Mouse (Mus musculus) spleen, postnatal 36 days (tissue): ENCODE data around the gene Ranbp9.

Experiments
- DNase-seq, 2 experiments: peaks; one replicate each; pipeline ENCODE4 v3.0.0; 2022; ENCODE audit warnings: low spot score in 2 of 2, mixed read lengths in 1 of 2

The Ranbp9 gene

DNA sequence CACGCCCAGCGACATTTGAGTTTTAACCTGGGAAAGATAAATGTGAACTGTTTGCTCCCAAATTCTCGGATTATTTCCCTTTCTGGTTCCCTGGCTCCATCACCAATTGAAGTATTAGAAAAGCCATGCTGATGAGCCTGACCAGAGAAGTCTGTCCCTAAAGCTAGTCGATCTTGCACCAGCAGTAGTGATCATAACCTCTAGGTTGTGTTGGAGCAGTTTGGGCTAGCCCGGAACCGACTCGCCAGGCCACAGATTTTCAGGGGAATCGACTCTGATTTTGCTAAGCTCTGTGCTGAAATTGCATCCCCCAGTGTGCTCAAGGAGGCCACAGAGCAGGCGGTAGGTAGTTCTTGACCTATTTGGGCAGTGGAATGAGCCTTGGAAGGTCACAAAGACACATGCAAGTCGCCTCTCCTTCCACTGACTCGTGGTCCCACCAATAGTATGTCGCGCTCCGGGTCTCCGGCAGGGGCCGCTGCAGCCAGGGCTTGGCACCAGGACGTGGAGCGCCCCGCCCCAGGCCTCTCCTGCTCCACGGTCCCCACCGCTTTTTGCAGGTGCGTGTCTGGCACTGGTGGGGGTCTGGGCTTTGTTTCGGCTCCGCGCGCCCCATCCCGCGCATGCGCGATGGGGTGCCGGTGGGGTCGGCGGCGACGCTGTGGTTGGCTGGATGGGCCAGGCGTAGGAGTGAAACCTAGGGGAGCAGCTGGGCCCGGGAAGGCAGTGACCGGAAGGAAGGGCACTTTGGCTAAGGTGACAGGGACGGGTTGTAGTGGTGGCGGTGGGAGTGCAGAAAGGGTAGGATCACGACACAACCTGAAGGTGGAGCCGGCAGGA lies 115.9 kb downstream of the Ranbp9 start, which contains the start of gene Sirt5:
Gene Sirt5, plus strand, starts transcription at position 512 of the 840 bp plus-strand sequence.
- DNase-seq, result peak; percentile 84 to 86

DNA sequence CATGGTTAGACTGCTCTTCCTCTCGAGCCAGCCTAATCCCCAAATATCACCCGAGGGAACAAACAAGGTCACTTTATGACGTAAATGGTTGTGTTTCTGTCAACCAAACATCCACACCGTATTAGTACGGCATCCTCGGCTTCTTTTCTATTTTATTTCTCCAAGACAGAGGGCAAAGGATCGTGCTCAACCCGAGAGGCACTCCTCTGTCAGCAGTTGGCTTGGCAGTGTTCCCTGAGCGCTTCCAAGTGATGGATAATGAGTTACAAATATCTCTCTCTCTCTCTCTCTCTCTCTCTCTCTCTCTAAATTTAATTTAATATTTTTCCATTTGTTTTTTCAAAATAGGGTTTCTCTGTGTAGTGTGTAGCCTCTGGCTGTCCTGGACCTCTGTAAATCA lies 118.7 kb downstream of the Ranbp9 start:
- DNase-seq, result no peak

DNA sequence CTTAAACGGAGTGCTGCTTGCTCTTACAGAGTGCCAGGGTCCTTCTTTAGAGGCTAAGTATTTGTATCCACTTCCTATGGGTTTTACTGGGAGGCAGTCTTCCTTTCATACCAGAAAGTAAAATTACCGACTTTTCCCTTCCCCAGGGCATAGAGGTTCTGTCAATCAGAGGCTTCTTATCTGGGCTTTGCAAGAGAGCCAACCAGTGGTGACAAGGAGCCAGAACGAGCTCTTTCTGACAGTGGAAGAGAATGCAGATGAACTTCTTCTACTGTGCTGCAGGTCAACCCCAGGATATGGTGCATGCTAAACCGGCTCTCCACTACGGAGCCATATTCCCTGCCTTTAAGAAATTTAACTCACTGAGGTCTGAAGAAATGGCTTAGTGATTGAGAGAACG lies 120.5 kb downstream of the Ranbp9 start:
- no peak for DNase-seq

DNA sequence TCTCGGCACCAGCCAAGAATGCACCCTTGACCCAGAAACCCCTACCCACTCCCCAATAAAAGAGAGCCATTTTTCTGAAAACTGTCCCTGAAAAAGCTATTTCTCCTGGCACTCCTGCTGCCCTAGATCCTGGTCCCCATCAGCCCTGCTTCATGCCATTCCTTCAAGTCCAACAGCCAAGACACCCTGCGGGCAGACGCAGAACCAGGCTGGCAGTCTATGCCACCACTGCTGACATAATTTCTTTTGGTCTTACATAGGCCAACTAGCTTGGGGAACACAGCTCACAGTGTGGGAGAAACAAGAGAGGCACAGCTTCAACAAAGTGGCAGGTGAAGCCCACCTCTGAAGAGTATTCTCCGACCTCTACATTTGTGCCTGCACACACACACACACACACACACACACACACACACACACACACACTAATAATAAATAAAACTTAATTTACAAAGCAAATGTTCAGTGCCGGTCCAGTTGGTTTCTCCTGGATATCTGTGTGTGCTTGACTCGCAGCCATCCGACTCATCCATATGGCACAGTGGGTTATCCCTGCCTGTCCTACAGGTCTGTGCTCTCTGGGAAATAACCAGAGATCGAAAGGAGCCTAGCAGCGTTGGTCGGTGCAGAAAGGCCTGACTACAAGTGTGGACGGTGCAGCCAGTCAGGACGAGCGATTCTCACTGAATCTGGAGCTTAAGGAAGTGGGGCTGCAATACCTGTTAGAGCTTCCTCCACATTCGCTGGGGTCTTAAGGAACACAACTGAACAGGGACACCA lies 124.5 kb downstream of the Ranbp9 start:
- no peak for DNase-seq

DNA sequence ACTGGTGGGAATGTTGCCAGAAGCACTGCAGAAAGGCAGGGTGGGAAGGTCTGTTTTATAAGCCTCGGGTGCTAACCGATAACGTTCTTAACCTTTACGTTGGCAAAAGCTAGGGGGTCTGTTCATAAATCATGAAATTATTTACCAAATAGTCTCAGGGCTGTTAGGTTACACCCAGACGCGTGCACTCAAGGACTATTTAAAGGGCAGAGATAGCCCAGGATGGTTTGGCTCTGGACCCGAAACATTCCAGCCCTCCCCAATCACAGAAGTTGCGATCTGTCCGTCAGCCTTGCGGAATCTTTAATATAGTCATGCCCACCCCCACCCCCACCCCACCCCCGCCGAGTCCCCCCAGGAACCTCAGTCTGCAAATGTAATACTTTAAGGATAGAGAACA lies 126.7 kb downstream of the Ranbp9 start:
- DNase-seq, result no peak

DNA sequence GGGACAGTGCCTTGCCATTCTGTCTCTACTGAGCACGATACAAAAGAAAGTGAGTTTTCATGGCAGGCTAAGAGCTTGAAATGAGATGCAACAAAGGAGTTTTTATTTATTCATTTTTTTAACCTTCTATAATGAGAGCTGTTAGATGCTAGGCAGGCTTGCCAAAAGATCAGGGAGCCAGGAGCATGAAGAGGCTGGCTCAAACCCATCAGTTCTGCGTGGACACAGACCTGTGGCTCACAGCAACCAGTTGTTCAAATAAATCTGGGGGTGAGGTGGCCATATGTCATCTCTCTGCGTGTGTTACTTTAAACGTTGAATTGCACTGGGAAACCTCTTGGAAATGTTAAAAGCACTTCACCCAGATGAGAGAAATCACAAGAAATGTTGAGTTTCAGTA lies 127.7 kb downstream of the Ranbp9 start:
- no peak for DNase-seq
